In the genomic region with DNA sequence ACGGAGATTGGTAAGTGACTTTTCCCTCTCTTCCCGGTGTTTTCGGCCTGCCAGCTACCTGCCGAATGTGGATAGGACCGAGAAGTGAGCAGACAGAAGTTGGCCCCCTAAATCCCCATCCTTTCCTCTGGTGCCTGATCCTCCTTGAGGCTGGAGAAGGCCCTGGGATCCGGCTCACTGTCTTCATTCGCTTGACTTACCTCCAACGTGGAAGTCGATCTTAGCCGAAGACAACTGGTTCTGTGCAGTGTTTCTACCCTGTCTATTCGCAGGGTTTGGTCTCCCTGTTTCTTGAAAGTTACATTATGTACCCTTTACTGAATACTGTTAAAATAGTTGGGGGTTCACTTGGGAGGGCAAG, we compare ENCODE assay signal across 8 mouse cellular contexts. TPM values are rescaled to one million over a fixed set of nuclear protein-coding genes. Genes with fewer than 3 reads are reported as not detected.
DNase-seq lines count a peak whose midpoint lies in the region; ATAC-seq lines count a peak whose summit lies in the region.

No protein-coding gene starts in this region.

- no peaks in the 10 kb centered on the region for H3K36me3 ChIP-seq in forebrain, embryonic 14.5 days (ENCODE audit: control insufficient read depth, insufficient read depth, low read length)
- no peaks in the 10 kb centered on the region for H3K36me3 ChIP-seq in liver, embryonic 16.5 days (ENCODE audit: control insufficient read depth, insufficient read depth)

- DNase-seq in frontal cortex, postnatal 14 days (ENCODE audit: low spot score in 2 of 2) = no peak
- DNase-seq in forebrain, embryonic 14.5 days (ENCODE audit: low spot score) = no peak
- DNase-seq in B cell, adult 2 months = no peak
- DNase-seq in urinary bladder, postnatal 4 days (ENCODE audit: low spot score in 2 of 2) = no peak
- no peak for DNase-seq in cerebellum, adult 18-20 months

- peak overlapping the region; percentile 96 for H3K27ac ChIP-seq in forebrain, embryonic 14.5 days (ENCODE audit: low read depth, low read length)
- H3K27ac ChIP-seq in liver, embryonic 16.5 days (ENCODE audit: low read length) = 0 out of 2 replicates have a peak overlapping the region, but pooled peaks have one; percentile 19

- H3K4me2 ChIP-seq in forebrain, embryonic 14.5 days (ENCODE audit: low read length) = peak overlapping the region; percentile 63
- peak overlapping the region; percentile 71 for H3K4me2 ChIP-seq in liver, embryonic 16.5 days (ENCODE audit: low read depth, low read length)

- peak overlapping the region; percentile 99 for H3K4me3 ChIP-seq in forebrain, embryonic 14.5 days (ENCODE audit: low read depth, low read length)
- H3K4me3 ChIP-seq in liver, embryonic 16.5 days (ENCODE audit: low read depth, low read length) = peak overlapping the region; percentile 95

- H3K9ac ChIP-seq in forebrain, embryonic 14.5 days (ENCODE audit: low read length) = peak overlapping the region; percentile 94
- peak overlapping the region; percentile 91 for H3K9ac ChIP-seq in liver, embryonic 16.5 days (ENCODE audit: low read depth, low read length)

- no peaks in the 10 kb centered on the region for H3K27me3 ChIP-seq in forebrain, embryonic 14.5 days (replicated peaks; ENCODE audit: control insufficient read depth, insufficient read depth, low read length)
- no peaks in the 10 kb centered on the region for H3K27me3 ChIP-seq in liver, embryonic 16.5 days (ENCODE audit: control insufficient read depth, insufficient read depth, low read depth, low read length)

- WGBS in forebrain, embryonic 14.5 days = 1% methylated on average over 11 of the region's 11 CpGs
- under 1% methylated on average over 11 of the region's 11 CpGs for WGBS in liver, embryonic 16.5 days (ENCODE audit: insufficient replicate concordance)

- H3K4me1 ChIP-seq in forebrain, embryonic 14.5 days (ENCODE audit: control insufficient read depth, insufficient read depth, low read length) = no peaks in the 10 kb centered on the region; the same call in 1 of the 2 replicates
- H3K4me1 ChIP-seq in liver, embryonic 16.5 days (ENCODE audit: control insufficient read depth, low read depth, low read length) = no peaks in the 10 kb centered on the region; the same call in 1 of the 2 replicates

- H3K9me3 ChIP-seq in forebrain, embryonic 14.5 days (replicated peaks; ENCODE audit: control insufficient read depth, low read length) = no peaks in the 10 kb centered on the region
- H3K9me3 ChIP-seq in liver, embryonic 16.5 days (replicated peaks; ENCODE audit: control insufficient read depth, low read length) = no peaks in the 10 kb centered on the region

- peak; percentile 83 for ATAC-seq in frontal cortex, adult (ENCODE audit: low TSS enrichment)
- ATAC-seq in CD4-positive, CD25-positive, alpha-beta regulatory T cell, adult 4 months = peak; percentile 28
- peak; percentile 71 for ATAC-seq in forebrain, embryonic 14.5 days
- ATAC-seq in liver, embryonic 16.5 days (ENCODE audit: low read depth) = peak; percentile 25

RNA-seq across cellular contexts. Expression of a gene that starts 0.3 kb away (rescaled TPM):
- 1 to 10 TPM; 2.1 to 2.7 TPM for polyA plus RNA-seq in CD4-positive, CD25-positive, alpha-beta regulatory T cell, adult 4 months (2017; shearing (Covaris generic))
- 10.9 and 11.9 TPM in 2 replicates for polyA plus RNA-seq in forebrain, embryonic 14.5 days (2014; fragmentation: Nextera tagmentation; extraction: Ambion mirVana)
- polyA plus RNA-seq in liver, embryonic 16.5 days (2015; fragmentation: Nextera tagmentation; extraction: Ambion mirVana) = 1.6 TPM in 2 replicates

RNA-seq across cellular contexts. Expression of a gene that starts 0.3 kb away (rescaled TPM):
- 10 to 100 TPM; 28.7 to 30.8 TPM for polyA plus RNA-seq in CD4-positive, CD25-positive, alpha-beta regulatory T cell, adult 4 months (2017; shearing (Covaris generic))
- polyA plus RNA-seq in forebrain, embryonic 14.5 days (2014; fragmentation: Nextera tagmentation; extraction: Ambion mirVana) = 69.3 and 82.6 TPM in 2 replicates
- polyA plus RNA-seq in liver, embryonic 16.5 days (2015; fragmentation: Nextera tagmentation; extraction: Ambion mirVana) = 10.5 and 12.4 TPM in 2 replicates

Comparison
In these comparisons a context has a peak if more than half of its experiments do, and no peak if none do; other contexts are left out.
1. ATAC-seq: peak in every context shown above with its lines; median percentile 83 in frontal cortex, adult; 71 in forebrain, embryonic 14.5 days; 28 in CD4-positive, CD25-positive, alpha-beta regulatory T cell, adult 4 months; 25 in liver, embryonic 16.5 days.